Mouse (Mus musculus) midbrain, postnatal 0 days (tissue): ENCODE data around the gene Glis3. TPM values are rescaled to one million over a fixed set of nuclear protein-coding genes. Genes with fewer than 3 reads are reported as not detected.

Source experiments
- ATAC-seq: fragments of 200-750 bp; cut with Nextera tagmentation; 2 replicates; pipeline ENCODE4 v1.8.0; 2017; ENCODE audit warnings: moderate number of reproducible peaks, mild to moderate bottlenecking, moderate TSS enrichment, moderate library complexity; ENCODE audit not compliant: low FRiP score
- DNase-seq: peaks from one replicate; pipeline ENCODE4 v3.0.0-alpha.2; 2015; ENCODE audit warnings: low spot score
- H3K27ac ChIP-seq: fragments of 300-500 bp; sonication (generic); 2 replicates; pipeline ENCODE4 v1.5.1; 2014; ENCODE audit warnings: low read depth, mild to moderate bottlenecking, low read length, mixed read lengths
- H3K27me3 ChIP-seq: fragments of 300-500 bp; sonication (generic); 2 replicates; pipeline ENCODE4 v1.6.1; 2014; ENCODE audit warnings: low read length, control low read depth, mixed read lengths; ENCODE audit not compliant: insufficient read depth
- H3K36me3 ChIP-seq: fragments of 300-500 bp; sonication (generic); 2 replicates; pipeline ENCODE4 v1.6.1; 2014; ENCODE audit warnings: low read length, control low read depth, mixed read lengths; ENCODE audit not compliant: insufficient read depth
- H3K4me1 ChIP-seq: fragments of 300-500 bp; sonication (generic); 2 replicates; pipeline ENCODE4 v1.6.1; 2014; ENCODE audit warnings: mild to moderate bottlenecking, control low read depth, antibody characterized with exemption, low read length, mixed read lengths; ENCODE audit not compliant: insufficient read depth
- H3K4me2 ChIP-seq: fragments of 300-500 bp; sonication (generic); 2 replicates; pipeline ENCODE4 v1.6.1; 2014; ENCODE audit warnings: low read depth, mild to moderate bottlenecking, low read length, mixed read lengths; ENCODE audit not compliant: poor library complexity, severe bottlenecking
- H3K4me3 ChIP-seq: fragments of 300-500 bp; sonication (generic); 2 replicates; pipeline ENCODE4 v1.5.1; 2014; ENCODE audit warnings: low read depth, mild to moderate bottlenecking, low read length, moderate library complexity
- H3K9ac ChIP-seq: fragments of 300-500 bp; sonication (generic); replicated peaks from 2 replicates; pipeline ENCODE4 v1.6.1; 2014; ENCODE audit warnings: mild to moderate bottlenecking, low read length, moderate library complexity, mixed read lengths; ENCODE audit not compliant: poor library complexity, severe bottlenecking
- H3K9me3 ChIP-seq: fragments of 300-500 bp; sonication (generic); 2 replicates; pipeline ENCODE4 v1.6.1; 2016; ENCODE audit warnings: low read length, control low read depth
- CTCF ChIP-seq: IDR thresholded peaks from 2 replicates; pipeline ENCODE4 v1.5.1; 2016; ENCODE audit warnings: antibody characterized with exemption, mild to moderate bottlenecking
- WGBS: fragments of 180-500 bp; shearing (Covaris S2); extraction: QIAGEN DNeasy Blood & Tissue Kit; methylation state at CpG from one replicate; pipeline ENCODE4 v1.1.7; 2014; 5-methylcytosine and 5-hydroxymethylcytosine counted together
- polyA plus RNA-seq: library from polyadenylated mRNA; unstranded; fragments of >200 nt; fragmentation: Nextera tagmentation; extraction: Ambion mirVana; gene quantifications from 2 replicates; pipeline ENCODE4 v1.2.1, GENCODE M21; 2015
- total RNA-seq: library from RNA; depleted of rRNA; stranded (reverse); fragments of >200 nt; gene quantifications from 2 replicates; pipeline ENCODE4 v1.2.3, GENCODE M21; 2014

The Glis3 gene
- total and polyA plus RNA-seq, 2 experiments from 2014 or later = 1.2 to 27.1 TPM

GRCm38 (mm10) chr19:28576619-28577018 lies 103.3 kb downstream of the Glis3 start:
- H3K36me3 ChIP-seq = no peaks in the 10 kb centered on the region
- DNase-seq = no peak
- H3K27ac ChIP-seq = no peak overlapping the region
- no peak overlapping the region for H3K9ac ChIP-seq
- no peak overlapping the region for H3K4me2 ChIP-seq
- H3K9me3 ChIP-seq = no peaks in the 10 kb centered on the region
- H3K27me3 ChIP-seq = no peaks in the 10 kb centered on the region
- TF ChIP-seq CTCF = no peak
- H3K4me1 ChIP-seq = no peaks in the 10 kb centered on the region
- no peak for ATAC-seq
- H3K4me3 ChIP-seq = no peak overlapping the region
- 83% methylated on average over 6 of the region's 6 CpGs for WGBS

DNA sequence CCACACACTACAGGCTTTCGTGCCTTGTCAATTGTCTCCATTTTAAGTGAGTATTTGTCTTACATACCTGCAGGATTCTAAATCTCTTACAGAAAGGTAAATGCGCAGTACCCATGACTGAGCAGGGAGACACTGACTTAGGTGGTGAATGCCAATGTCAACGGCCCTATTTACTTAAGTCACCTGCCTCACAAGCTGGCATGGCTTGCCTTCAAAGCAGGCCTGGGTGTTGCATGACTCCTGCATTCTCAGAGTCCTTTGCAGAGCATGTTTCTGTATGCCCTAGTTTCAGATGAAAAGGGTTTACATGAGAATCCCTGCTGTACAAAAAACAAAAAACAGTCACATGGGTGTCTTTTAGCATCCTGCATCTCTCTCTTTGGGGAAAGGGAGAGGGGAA lies 106.2 kb downstream of the Glis3 start:
- H3K27me3 ChIP-seq = no peaks in the 10 kb centered on the region
- no peaks in the 10 kb centered on the region for H3K36me3 ChIP-seq
- H3K9ac ChIP-seq = no peak overlapping the region
- H3K9me3 ChIP-seq = no peaks in the 10 kb centered on the region
- no peak for TF ChIP-seq CTCF
- 93% methylated on average over 3 of the region's 3 CpGs for WGBS
- H3K4me1 ChIP-seq = no peaks in the 10 kb centered on the region
- no peak overlapping the region for H3K4me2 ChIP-seq
- H3K4me3 ChIP-seq = no peak overlapping the region
- no peak overlapping the region for H3K27ac ChIP-seq
- ATAC-seq (no peak), DNase-seq (no peak)

GRCm38 (mm10) chr19:28569856-28570255 lies 110.0 kb downstream of the Glis3 start:
- Histone ChIP-seq H3K9ac (no peak overlapping the region), H3K9me3 (no peaks in the 10 kb centered on the region), H3K27me3 (no peaks in the 10 kb centered on the region), H3K36me3 (no peaks in the 10 kb centered on the region), H3K4me1 (0 out of 2 replicates have a peak, but pooled peaks cover 3% of the 10 kb centered on the region), H3K4me3 (no peak overlapping the region), H3K27ac (no peak overlapping the region), H3K4me2 (no peak overlapping the region)
- 32% methylated on average over 3 of the region's 3 CpGs for whole genome bisulfite sequencing
- DNase-seq (no peak), ATAC-seq (no peak)
- no peak for TF ChIP-seq CTCF

DNA sequence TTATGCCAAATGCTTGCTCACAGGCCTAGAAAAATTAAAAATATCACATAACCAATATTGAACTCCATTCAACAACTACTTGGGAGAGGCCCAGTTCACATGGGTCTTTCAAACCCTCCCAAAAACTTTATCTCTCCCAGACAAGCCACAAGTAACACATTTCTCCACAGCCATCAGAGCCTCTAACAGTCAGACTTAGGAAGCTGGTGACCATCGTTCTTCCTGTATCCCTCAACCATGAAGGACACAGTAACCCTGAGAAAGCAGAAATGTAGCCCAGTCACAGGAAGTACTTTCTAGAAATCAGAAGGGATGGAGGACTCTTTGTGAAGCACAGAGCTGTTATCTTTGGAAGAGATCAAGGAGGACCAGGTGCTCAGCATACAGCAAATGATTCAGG lies 112.8 kb downstream of the Glis3 start:
- ATAC-seq = no peak

GRCm38 (mm10) chr19:28566554-28566953 lies 113.3 kb downstream of the Glis3 start:
- Histone ChIP-seq H3K4me3 (no peak overlapping the region), H3K4me1 (0 out of 2 replicates have a peak, but pooled peaks cover 3% of the 10 kb centered on the region), H3K9ac (no peak overlapping the region), H3K36me3 (no peaks in the 10 kb centered on the region), H3K9me3 (no peaks in the 10 kb centered on the region), H3K27me3 (no peaks in the 10 kb centered on the region), H3K27ac (no peak overlapping the region), H3K4me2 (no peak overlapping the region)
- 16% methylated on average over 2 of the region's 2 CpGs for WGBS
- ATAC-seq (no peak), DNase-seq (no peak)
- no peak for TF ChIP-seq CTCF

More for the DNA sequence above, 112.8 kb downstream of the Glis3 start:
- no peak overlapping the region for H3K4me2 ChIP-seq
- DNase-seq = no peak
- 0 out of 2 replicates have a peak, but pooled peaks cover 3% of the 10 kb centered on the region for H3K4me1 ChIP-seq
- H3K4me3 ChIP-seq = no peak overlapping the region
- 50% methylated on average over 1 of the region's 1 CpGs for whole genome bisulfite sequencing
- no peak for TF ChIP-seq CTCF
- H3K36me3 ChIP-seq = no peaks in the 10 kb centered on the region
- H3K9ac ChIP-seq = no peak overlapping the region
- no peak overlapping the region for H3K27ac ChIP-seq
- H3K9me3 ChIP-seq = no peaks in the 10 kb centered on the region
- no peaks in the 10 kb centered on the region for H3K27me3 ChIP-seq

DNA sequence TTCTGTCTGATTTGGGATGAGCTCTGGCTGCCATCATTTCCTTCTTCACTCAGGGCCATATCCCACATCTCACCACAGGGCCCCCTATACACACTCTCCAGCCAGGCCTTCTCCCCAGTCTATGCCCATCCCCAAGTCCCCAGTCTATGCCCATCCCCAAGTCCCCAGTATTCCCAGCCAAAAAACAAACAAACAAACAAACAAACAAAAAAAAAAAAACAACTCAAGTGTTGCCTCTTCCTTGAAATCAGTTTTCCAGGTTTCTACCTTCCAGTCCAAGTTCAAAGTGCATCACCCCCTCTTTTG lies 118.2 kb downstream of the Glis3 start:
- ATAC-seq (no peak), DNase-seq (no peak)
- H3K4me3 ChIP-seq = no peak overlapping the region
- 0 out of 2 replicates have a peak, but pooled peaks cover 3% of the 10 kb centered on the region for H3K4me1 ChIP-seq
- H3K27me3 ChIP-seq = no peaks in the 10 kb centered on the region
- H3K9me3 ChIP-seq = no peaks in the 10 kb centered on the region
- H3K27ac ChIP-seq = no peak overlapping the region
- no peak overlapping the region for H3K4me2 ChIP-seq
- no peak overlapping the region for H3K9ac ChIP-seq
- no peaks in the 10 kb centered on the region for H3K36me3 ChIP-seq
- no peak for TF ChIP-seq CTCF
